Mouse (Mus musculus): ENCODE data around the gene Bet1l.

Gene Bet1l

GRCm38 (mm10) chr7:140856785-140857549 is 410 bp downstream of the Bet1l start, which contains the start of gene Ric8a:
TSS of gene Ric8a (plus strand) at chr7:140856957.
- peak; percentile 88 for DNase-seq (ENCODE audit: low spot score)

GRCm38 (mm10) chr7:140855860-140856784 is 1.3 kb downstream of the Bet1l start, which contains the start of gene Gm45785:
TSS of gene Gm45785 (minus strand) at chr7:140856331.
- peak; percentile 89 for DNase-seq (ENCODE audit: low spot score)

GRCm38 (mm10) chr7:140855181-140855580 is 2.2 kb downstream of the Bet1l start:
- no peak for DNase-seq (ENCODE audit: low spot score)

- DNase-seq (ENCODE audit: low spot score): no peak
Measured at GRCm38 (mm10) chr7:140854483-140854882, 2.9 kb downstream of the Bet1l start.

GRCm38 (mm10) chr7:140853386-140853785 is 4.0 kb downstream of the Bet1l start:
- DNase-seq (ENCODE audit: low spot score): no peak

DNA sequence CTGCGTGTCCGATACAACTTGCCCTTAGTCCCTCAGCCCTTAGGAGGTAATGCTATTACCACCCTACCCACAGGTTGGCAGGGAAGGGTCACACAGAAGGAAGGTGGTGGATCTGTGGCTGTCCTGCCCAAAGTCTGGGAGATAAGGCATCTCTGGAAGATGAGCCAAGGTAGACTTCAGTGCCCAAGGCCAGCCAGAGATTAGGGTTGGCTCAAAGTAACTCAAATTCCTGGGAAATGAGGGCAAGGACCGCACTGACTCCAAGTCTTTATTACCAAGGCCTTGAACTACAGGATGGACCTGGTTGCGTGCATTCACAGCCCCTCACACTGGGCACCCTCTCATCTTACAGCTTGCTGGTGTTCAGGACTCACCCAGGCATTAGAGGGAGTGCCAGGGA is 5.5 kb downstream of the Bet1l start:
- no peak for DNase-seq (ENCODE audit: low spot score)

DNA sequence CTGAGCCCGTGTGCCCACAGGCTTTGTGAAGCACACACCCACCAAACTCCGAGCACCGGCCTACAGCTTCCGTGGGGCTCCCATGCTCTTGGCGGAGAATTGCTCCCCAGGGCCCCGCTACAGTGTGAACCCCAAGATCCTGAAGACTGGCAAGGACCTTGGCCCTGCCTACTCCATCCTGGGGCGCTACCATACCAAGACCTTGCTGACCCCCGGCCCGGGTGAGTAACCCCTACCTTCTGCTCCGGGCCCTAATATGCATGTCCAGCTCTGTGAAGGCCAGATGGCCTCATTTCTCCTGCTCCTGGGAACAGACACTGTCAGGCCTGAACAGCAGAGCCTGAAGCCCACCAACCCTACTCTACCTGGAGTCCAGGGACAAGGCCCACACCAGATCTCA is 8.8 kb downstream of the Bet1l start:
- no peak for DNase-seq (ENCODE audit: low spot score)

- DNase-seq (ENCODE audit: low spot score): no peak
Measured at GRCm38 (mm10) chr7:140847755-140848580, 9.4 kb downstream of the Bet1l start, which contains the start of gene Odf3. TSS of gene Odf3 (plus strand) at chr7:140847805.

- no peak for DNase-seq (ENCODE audit: low spot score)
Measured at GRCm38 (mm10) chr7:140846676-140847075, 10.7 kb downstream of the Bet1l start.

GRCm38 (mm10) chr7:140845683-140846082 is 11.7 kb downstream of the Bet1l start:
- DNase-seq (ENCODE audit: low spot score): no peak

DNA sequence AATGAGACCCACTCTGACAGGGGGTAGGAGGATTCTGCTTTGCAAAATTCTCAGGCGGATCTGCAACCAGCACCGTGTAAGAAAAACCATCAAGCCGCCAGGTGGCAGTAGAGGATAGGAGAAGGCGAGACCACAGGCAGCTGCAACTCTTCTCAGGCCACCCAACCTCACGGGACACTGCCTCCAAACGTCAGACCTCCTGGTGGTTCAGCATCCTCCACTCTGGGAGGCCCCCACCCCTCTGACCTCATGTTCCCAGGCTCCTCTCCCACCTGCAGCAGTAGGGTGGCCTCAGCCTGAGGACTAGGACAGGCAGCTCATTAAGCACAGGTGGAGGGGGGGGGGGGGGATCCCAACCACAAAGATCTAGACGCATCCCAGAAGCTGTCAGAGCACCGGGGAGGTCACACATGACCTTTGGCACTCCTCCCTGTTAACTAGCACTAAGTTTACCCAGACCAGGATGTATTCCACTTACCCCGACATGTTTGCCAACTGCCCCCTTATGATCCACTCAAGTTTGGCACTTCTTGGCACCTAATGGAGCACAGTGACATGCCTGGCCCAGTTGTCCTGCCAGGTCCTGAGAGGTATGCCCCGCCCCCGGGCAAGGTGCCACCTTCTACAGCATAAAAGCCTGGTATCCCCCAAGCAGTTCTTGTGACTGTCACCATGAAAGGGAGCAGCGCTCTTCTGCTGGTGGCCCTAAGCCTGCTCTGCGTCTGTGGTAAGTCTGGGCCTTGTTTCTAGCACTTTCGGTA is 12.3 kb downstream of the Bet1l start, which contains the start of gene Scgb1c1:
Gene Scgb1c1, plus strand, starts transcription at position 643 of the 761 bp plus-strand sequence.
- peak; percentile 93 for DNase-seq (ENCODE audit: low spot score)

DNA sequence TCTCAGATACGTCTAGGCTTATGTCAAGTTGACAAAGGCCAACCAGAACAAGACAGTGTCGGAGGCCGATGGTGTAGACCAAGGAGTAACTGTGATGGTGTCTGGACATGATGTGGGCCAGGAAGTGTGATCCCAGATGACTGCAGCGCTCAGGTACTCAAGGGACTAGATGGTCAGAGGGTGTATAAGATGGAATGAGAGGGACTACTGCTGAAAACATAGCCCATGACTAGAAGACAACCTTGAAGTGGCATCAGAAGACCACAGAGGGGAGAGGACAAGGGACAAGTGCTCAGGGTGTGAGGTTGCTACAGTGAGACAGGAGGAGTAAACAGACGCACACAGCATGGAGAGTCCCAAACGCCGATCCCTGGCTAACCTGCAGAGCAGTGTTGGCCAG is 13.6 kb downstream of the Bet1l start:
- no peak for DNase-seq (ENCODE audit: low spot score)

DNA sequence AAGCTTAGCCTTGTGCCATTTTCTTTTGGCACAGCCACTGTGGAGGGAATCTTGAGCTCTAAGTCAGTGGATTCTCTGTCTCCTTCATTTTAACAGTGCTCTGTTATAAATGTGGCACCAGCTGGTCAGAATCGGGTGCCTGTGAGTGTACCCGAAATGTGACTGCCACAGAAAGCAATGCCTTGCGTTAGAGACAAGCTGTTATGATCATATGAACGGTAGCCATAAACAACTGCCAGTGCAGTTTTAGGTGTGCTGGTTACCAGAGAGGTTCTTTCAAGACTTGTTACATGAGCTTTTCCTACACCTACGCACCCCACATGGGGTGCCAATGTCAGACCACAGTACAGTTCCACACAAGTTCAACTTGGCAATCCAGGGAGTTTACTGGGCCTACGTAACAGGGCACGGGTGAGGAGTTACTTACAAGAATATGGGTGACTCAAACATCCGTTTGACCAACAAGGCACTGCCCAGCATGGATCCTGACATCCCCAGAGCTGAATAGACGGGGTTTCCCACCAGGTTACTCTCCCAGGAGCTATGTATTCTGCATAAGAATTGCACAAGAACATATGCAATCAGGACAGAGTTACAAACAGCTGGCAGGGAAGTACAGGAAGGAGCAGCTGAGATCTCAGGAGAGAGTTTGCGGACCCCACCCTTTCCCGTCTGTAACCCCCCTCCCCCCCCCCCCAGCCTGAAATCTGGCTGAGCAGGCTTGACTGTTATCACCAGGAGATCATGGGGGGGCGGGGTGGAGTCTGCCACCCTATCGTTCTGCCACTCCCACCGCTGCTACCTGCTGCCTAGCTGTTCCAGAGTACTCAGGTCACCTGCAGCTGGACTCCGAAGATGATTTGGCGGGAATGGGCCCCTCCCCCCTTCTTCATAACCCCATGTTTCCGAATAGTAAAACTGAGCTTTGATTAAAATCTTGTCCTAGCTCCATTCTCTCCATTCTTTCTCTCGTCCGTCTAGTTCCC is 16.3 kb downstream of the Bet1l start:
- no peak for DNase-seq (ENCODE audit: low spot score)

- no peak for DNase-seq (ENCODE audit: low spot score)
Measured at GRCm38 (mm10) chr7:140839556-140839955, 17.8 kb downstream of the Bet1l start.

- DNase-seq (ENCODE audit: low spot score): peak; percentile 68
Measured at GRCm38 (mm10) chr7:140836243-140837115, 20.9 kb downstream of the Bet1l start.

DNA sequence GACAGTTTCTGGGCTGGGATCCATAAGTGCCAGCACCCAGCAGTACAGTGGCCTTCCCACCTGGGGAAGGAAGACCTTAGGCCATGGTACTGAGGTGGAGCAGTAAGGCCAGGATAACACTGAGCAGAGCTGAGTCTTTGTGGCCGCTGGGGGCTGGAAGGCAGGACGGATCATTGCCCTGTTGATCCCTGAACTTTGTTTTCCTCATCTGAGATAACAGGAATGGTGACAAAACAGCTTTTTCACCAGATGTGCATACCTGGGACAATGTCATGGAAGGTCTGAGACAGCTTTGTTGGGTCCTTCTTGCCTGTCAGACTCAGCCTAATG is 21.7 kb downstream of the Bet1l start:
- DNase-seq (ENCODE audit: low spot score): no peak

- DNase-seq (ENCODE audit: low spot score): no peak
Measured at GRCm38 (mm10) chr7:140834968-140835757, 22.2 kb downstream of the Bet1l start, which contains the start of gene Urah. TSS of gene Urah (plus strand) at chr7:140835018.

DNA sequence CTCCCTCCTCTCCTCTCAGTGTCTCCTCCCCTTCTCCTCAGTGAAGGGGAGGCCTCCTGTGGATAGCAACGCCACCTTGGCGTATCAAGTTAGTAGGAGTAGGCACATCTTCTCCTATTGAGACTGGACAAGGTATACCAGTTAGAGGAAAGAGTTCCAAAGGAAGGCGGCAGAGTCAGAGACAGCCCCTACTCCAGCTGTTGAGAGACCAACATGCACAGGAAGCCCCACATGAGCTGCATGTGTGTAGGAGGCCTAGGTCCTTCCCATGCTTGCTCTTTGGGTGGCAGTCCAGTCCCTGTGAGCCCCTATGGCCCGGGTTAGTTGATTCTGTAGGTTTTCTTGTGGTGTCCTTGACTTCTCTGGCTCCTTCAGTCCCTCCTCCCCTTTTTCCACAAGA is 24.0 kb downstream of the Bet1l start:
- no peak for DNase-seq (ENCODE audit: low spot score)
